Mouse (Mus musculus) forebrain, postnatal 0 days (tissue): ENCODE data around the gene Cenph. TPM values are rescaled to one million over a fixed set of nuclear protein-coding genes. Genes with fewer than 3 reads are reported as not detected.
A peak's percentile ranks its signal among the peaks of the same experiment; 100 is the strongest.

Experiments used
- ATAC-seq: fragments of 200-750 bp; cut with Nextera tagmentation; 2 replicates; pipeline ENCODE4 v1.8.0; 2017; ENCODE audit warnings: mild to moderate bottlenecking, moderate library complexity
- DNase-seq: peaks from one replicate; pipeline ENCODE4 v3.0.0-alpha.2; 2015
- H3K27ac ChIP-seq: fragments of 300-500 bp; sonication (generic); 2 replicates; pipeline ENCODE4 v1.5.1; 2014; ENCODE audit warnings: low read depth, mild to moderate bottlenecking, antibody characterized with exemption, low read length, moderate library complexity, mixed read lengths
- H3K27me3 ChIP-seq: fragments of 300-500 bp; sonication (generic); 2 replicates; pipeline ENCODE4 v1.6.1; 2014; ENCODE audit warnings: mild to moderate bottlenecking, low read length, mixed read lengths; ENCODE audit not compliant: insufficient read depth
- H3K36me3 ChIP-seq: fragments of 300-500 bp; sonication (generic); 2 replicates; pipeline ENCODE4 v1.6.1; 2014; ENCODE audit warnings: mild to moderate bottlenecking, moderate library complexity; ENCODE audit not compliant: insufficient read depth
- H3K4me1 ChIP-seq: fragments of 300-500 bp; sonication (generic); 2 replicates; pipeline ENCODE4 v1.6.1; 2014; ENCODE audit warnings: antibody characterized with exemption; ENCODE audit not compliant: insufficient read depth
- H3K4me2 ChIP-seq: fragments of 300-500 bp; sonication (generic); 2 replicates; pipeline ENCODE4 v1.6.1; 2014; ENCODE audit warnings: low read depth, mild to moderate bottlenecking, moderate library complexity
- H3K4me3 ChIP-seq: fragments of 300-500 bp; sonication (generic); 2 replicates; pipeline ENCODE4 v1.5.1; 2014; ENCODE audit warnings: low read depth, low read length, mixed read lengths
- H3K9ac ChIP-seq: fragments of 300-500 bp; sonication (generic); 2 replicates; pipeline ENCODE4 v1.6.1; 2014; ENCODE audit warnings: mild to moderate bottlenecking
- H3K9me3 ChIP-seq: fragments of 300-500 bp; sonication (generic); 2 replicates; pipeline ENCODE4 v1.6.1; 2016; ENCODE audit warnings: low read length
- CTCF ChIP-seq: sonication (generic); IDR thresholded peaks from 2 replicates; pipeline ENCODE4 v1.5.1; 2016; ENCODE audit warnings: antibody characterized with exemption, control low read depth, low read depth
- WGBS: fragments of 180-500 bp; shearing (Covaris S2); extraction: QIAGEN DNeasy Blood & Tissue Kit; methylation state at CpG from one replicate; pipeline ENCODE4 v1.1.7; 2014; 5-methylcytosine and 5-hydroxymethylcytosine counted together
- polyA plus RNA-seq: library from polyadenylated mRNA; unstranded; fragments of >200 nt; fragmentation: Nextera tagmentation; extraction: Ambion mirVana; gene quantifications from 2 replicates; pipeline ENCODE4 v1.2.1, GENCODE M21; 2015
- total RNA-seq: library from RNA; depleted of rRNA; stranded (reverse); fragments of >200 nt; gene quantifications from 2 replicates; pipeline ENCODE4 v1.2.3, GENCODE M21; 2014; rRNA removed

The Cenph gene
- total and polyA plus RNA-seq, 2 experiments from 2014 or later: 4.9 to 7.7 TPM

DNA sequence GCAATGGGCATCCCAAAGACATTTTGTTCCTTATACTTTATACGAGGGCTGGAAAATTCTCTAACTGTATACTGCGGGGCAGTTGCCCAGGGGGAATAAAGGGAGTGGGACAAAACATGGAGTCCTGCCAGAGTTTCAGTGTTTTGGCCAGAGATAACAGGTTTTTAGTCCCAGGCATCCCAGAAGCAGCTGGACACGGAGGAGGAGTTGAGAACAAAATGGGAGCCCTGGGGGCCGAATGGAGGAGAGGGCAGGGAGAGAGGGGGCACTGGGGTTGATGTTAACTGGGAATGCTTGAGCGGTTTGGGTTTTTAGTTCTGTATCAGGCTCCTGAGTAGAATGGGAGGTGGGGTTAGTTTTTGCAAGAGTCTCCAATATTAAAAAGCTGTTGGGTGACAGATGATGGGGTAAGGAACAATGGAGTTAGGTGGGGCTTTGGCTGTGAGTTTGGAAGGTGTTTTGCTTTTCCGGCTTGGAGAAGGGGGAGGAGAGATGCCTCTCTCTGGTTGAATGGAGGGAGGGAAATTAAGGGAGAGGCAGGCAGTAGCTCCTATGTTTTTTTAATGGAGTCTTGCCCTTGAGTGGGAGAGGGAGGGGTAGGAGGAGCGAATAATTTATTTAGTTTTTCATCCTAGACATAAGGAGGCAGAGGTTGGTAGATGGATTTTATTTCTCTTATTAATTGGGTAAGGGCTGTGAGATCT, 51.5 kb downstream of the Cenph start:
- Histone ChIP-seq H3K27ac (no peak overlapping the region), H3K9me3 (no peaks in the 10 kb centered on the region), H3K36me3 (peaks cover 27% of the 10 kb centered on the region), H3K4me3 (no peak overlapping the region), H3K4me1 (peaks cover 3% of the 10 kb centered on the region; the same call in 1 of the 2 replicates), H3K4me2 (no peak overlapping the region), H3K9ac (no peak overlapping the region), H3K27me3 (no peaks in the 10 kb centered on the region)
- 54% methylated on average over 7 of the region's 7 CpGs for WGBS
- ATAC-seq (peak; percentile 20; the same call in 1 of the 2 replicates), DNase-seq (peak; percentile 9)
- TF ChIP-seq CTCF: no peak

DNA sequence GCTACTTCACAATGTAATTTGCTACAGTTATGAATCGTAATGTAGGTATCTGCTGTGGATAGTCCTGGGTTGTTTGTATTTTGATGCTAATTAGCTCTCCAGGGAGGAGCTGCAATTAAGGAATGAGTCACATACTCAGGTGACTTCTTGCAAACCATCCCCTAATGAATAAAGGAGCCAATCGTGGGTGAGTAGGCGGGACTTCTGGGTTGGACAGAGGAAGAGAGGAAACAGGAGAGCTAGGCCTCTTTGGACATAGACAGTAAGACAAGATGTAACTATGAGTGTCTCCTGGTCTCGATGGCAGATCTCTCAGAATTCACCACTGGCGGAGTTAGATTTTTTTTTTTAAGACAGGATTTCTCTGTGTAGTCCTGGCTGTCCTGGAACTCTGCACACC, 54.0 kb downstream of the Cenph start:
- Histone ChIP-seq H3K9me3 (no peaks in the 10 kb centered on the region), H3K27me3 (no peaks in the 10 kb centered on the region), H3K36me3 (peaks cover 34% of the 10 kb centered on the region), H3K27ac (no peak overlapping the region), H3K4me1 (no peaks in the 10 kb centered on the region), H3K9ac (no peak overlapping the region), H3K4me2 (no peak overlapping the region), H3K4me3 (no peak overlapping the region)
- 87% methylated on average over 5 of the region's 5 CpGs for WGBS
- TF ChIP-seq CTCF: no peak
- DNase-seq (no peak), ATAC-seq (no peak)

- ATAC-seq (no peak), DNase-seq (no peak)
- Histone ChIP-seq H3K27ac (no peak overlapping the region), H3K9me3 (no peaks in the 10 kb centered on the region), H3K4me1 (no peaks in the 10 kb centered on the region), H3K4me3 (no peak overlapping the region), H3K4me2 (no peak overlapping the region), H3K27me3 (no peaks in the 10 kb centered on the region), H3K36me3 (peaks cover 63% of the 10 kb centered on the region), H3K9ac (no peak overlapping the region)
- TF ChIP-seq CTCF: no peak
- 96% methylated on average over 6 of the region's 6 CpGs for WGBS
Observed at GRCm38 (mm10) chr13:100715467-100715866, 60.2 kb downstream of the Cenph start.

Other genes starting within 250 kb of the Cenph start
- 13.5 and 15.8 TPM in 2 replicates for gene Ocln, start 223.2 kb downstream of the Cenph start, total RNA-seq
- 8.2 and 11.7 TPM in 2 replicates for gene Ocln, start 223.2 kb downstream of the Cenph start, polyA plus RNA-seq
- gene Marveld2, start 158.9 kb downstream of the Cenph start, total RNA-seq: 1.0 and 1.8 TPM in 2 replicates
- gene Marveld2, start 158.9 kb downstream of the Cenph start, polyA plus RNA-seq: 1.1 and 1.3 TPM in 2 replicates
- gene Ak6, start 124.9 kb downstream of the Cenph start, total RNA-seq: 162 and 212 TPM in 2 replicates
- 401 and 512 TPM in 2 replicates for gene Ak6, start 124.9 kb downstream of the Cenph start, polyA plus RNA-seq
- gene Rad17, start 124.8 kb downstream of the Cenph start, total RNA-seq: 22.2 and 28.2 TPM in 2 replicates
- gene Rad17, start 124.8 kb downstream of the Cenph start, polyA plus RNA-seq: 11.3 and 13.3 TPM in 2 replicates
- 50.1 and 50.8 TPM in 2 replicates for gene Taf9, start 124.3 kb downstream of the Cenph start, total RNA-seq
- gene Taf9, start 124.3 kb downstream of the Cenph start, polyA plus RNA-seq: 40.8 and 57.6 TPM in 2 replicates
- gene Ccdc125, start 106.2 kb downstream of the Cenph start, total RNA-seq: 0.19 and 1.0 TPM in 2 replicates
- 0.80 and 1.3 TPM in 2 replicates for gene Ccdc125, start 106.2 kb downstream of the Cenph start, polyA plus RNA-seq
- gene Cdk7, start 45.0 kb downstream of the Cenph start, total RNA-seq: 38.0 and 48.2 TPM in 2 replicates
- 36.5 and 40.9 TPM in 2 replicates for gene Cdk7, start 45.0 kb downstream of the Cenph start, polyA plus RNA-seq
- gene Mrps36, start 31.2 kb downstream of the Cenph start, total RNA-seq: 33.0 and 63.9 TPM in 2 replicates
- 151 and 181 TPM in 2 replicates for gene Mrps36, start 31.2 kb downstream of the Cenph start, polyA plus RNA-seq
- gene Ccnb1, start 10.7 kb upstream of the Cenph start, total RNA-seq: 16.5 and 17.1 TPM in 2 replicates
- gene Ccnb1, start 10.7 kb upstream of the Cenph start, polyA plus RNA-seq: 22.8 and 26.2 TPM in 2 replicates
- 44.8 and 59.7 TPM in 2 replicates for gene Slc30a5, start 57.5 kb upstream of the Cenph start, total RNA-seq
- 16.9 and 23.0 TPM in 2 replicates for gene Slc30a5, start 57.5 kb upstream of the Cenph start, polyA plus RNA-seq